Mouse (Mus musculus) liver, adult 2 months (tissue): ENCODE results near the gene Myh10. TPM values are rescaled to one million over a fixed set of nuclear protein-coding genes. Genes with fewer than 3 reads are reported as not detected.

Experiments
- DNase-seq: peaks from one replicate; pipeline ENCODE4 v3.0.0-alpha.2; 2011; ENCODE audit warnings: low read depth, low spot score; ENCODE audit errors: extremely low read depth
- H3K27ac ChIP-seq: fragments of 200-500 bp; replicated peaks from 2 replicates; pipeline ENCODE4 v1.5.1; 2012; ENCODE audit warnings: low read depth, mild to moderate bottlenecking, control low read depth, inconsistent platforms, low read length; ENCODE audit not compliant: insufficient read depth
- H3K27me3 ChIP-seq: fragments of 200-500 bp; 2 replicates; pipeline ENCODE4 v1.6.1; 2012; ENCODE audit warnings: mild to moderate bottlenecking, moderate library complexity, low read length, inconsistent platforms; ENCODE audit not compliant: control insufficient read depth, insufficient read depth
- H3K36me3 ChIP-seq: fragments of 200-500 bp; 2 replicates; pipeline ENCODE4 v1.6.1; 2012; ENCODE audit warnings: low read length, inconsistent platforms; ENCODE audit not compliant: control insufficient read depth, insufficient read depth
- H3K4me1 ChIP-seq: fragments of 200-500 bp; 2 replicates; pipeline ENCODE4 v1.6.1; 2011; ENCODE audit warnings: low read length; ENCODE audit not compliant: control insufficient read depth, insufficient read depth
- H3K4me3 ChIP-seq: fragments of 200-500 bp; 2 replicates; pipeline ENCODE4 v1.5.1; 2011; ENCODE audit warnings: low read depth, mild to moderate bottlenecking, control low read depth, low read length, moderate library complexity; ENCODE audit not compliant: insufficient read depth
- H3K79me2 ChIP-seq: fragments of 200-500 bp; 2 replicates; pipeline ENCODE4 v1.6.1; 2012; ENCODE audit warnings: inconsistent platforms, mild to moderate bottlenecking, low read length, moderate library complexity; ENCODE audit not compliant: control insufficient read depth, insufficient read depth
- H3K9ac ChIP-seq: fragments of 200-500 bp; 2 replicates; pipeline ENCODE4 v1.6.1; 2012; ENCODE audit warnings: low read depth, mild to moderate bottlenecking, control low read depth, inconsistent platforms, low read length
- CTCF ChIP-seq: fragments of 200-500 bp; IDR thresholded peaks from 2 replicates; pipeline ENCODE4 v1.5.1; 2011; ENCODE audit warnings: low read depth, low read length, control low read depth
- POLR2A ChIP-seq: fragments of 200-500 bp; IDR thresholded peaks from 2 replicates; pipeline ENCODE4 v1.6.1; 2011; ENCODE audit warnings: low read length, control low read depth; ENCODE audit not compliant: insufficient read depth; ENCODE audit errors: extremely low read depth
- WGBS: fragments of 180-500 bp; shearing (Covaris S2); methylation state at CpG from one replicate; pipeline ENCODE4 v1.1.7; 2018; 5-methylcytosine and 5-hydroxymethylcytosine counted together
- polyA plus RNA-seq: library from polyadenylated mRNA; depleted of rRNA; stranded (reverse); fragments of >200 nt; gene quantifications from 2 replicates; pipeline ENCODE4 v1.2.3, GENCODE M21; 2012
- total RNA-seq: library from RNA; depleted of rRNA; stranded (reverse); fragments of >200 nt; gene quantifications from 2 replicates; pipeline ENCODE4 v1.2.3, GENCODE M21; 2014

Gene Myh10
- total and polyA plus RNA-seq, 2 experiments: 4.4 to 7.5 TPM

DNA sequence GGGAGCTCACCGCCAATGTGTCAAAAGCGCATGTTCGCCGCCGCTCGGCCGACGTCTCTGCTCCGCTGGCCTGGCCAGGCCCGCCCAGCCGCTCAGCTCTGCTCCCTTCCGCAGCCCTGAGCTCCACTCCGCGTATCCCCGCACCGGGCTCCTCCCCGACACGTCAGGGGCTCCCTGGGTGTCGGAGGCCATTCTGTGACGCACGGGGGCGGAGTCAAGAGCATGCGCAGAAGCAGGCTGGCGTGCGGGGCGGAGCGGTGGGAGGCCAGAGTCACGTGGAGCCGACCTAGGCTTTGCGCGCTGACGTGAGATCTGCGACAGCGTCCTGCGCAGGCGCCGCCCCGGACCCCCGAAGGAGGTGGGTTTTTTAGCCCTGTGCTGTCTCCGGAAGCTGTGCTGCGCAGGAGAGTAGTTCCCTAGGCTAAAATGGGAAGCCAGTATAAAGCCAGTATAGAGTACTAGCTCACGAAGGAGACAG lies 161.6 kb downstream of the Myh10 start:
- peak overlapping the region; percentile 93 for H3K27ac ChIP-seq
- TF ChIP-seq CTCF (no peak), POLR2A (peak; percentile 96)
- H3K9ac ChIP-seq: peak overlapping the region; percentile 93
- peak; percentile 88 for DNase-seq
- peak overlapping the region; percentile 75 for H3K4me3 ChIP-seq
- under 1% methylated on average over 42 of the region's 42 CpGs for WGBS
- no peaks in the 10 kb centered on the region; the same call in 1 of the 2 replicates for H3K36me3 ChIP-seq
- H3K27me3 ChIP-seq: no peaks in the 10 kb centered on the region
- H3K4me1 ChIP-seq: peaks cover 31% of the 10 kb centered on the region
- peaks cover 19% of the 10 kb centered on the region for H3K79me2 ChIP-seq

DNA sequence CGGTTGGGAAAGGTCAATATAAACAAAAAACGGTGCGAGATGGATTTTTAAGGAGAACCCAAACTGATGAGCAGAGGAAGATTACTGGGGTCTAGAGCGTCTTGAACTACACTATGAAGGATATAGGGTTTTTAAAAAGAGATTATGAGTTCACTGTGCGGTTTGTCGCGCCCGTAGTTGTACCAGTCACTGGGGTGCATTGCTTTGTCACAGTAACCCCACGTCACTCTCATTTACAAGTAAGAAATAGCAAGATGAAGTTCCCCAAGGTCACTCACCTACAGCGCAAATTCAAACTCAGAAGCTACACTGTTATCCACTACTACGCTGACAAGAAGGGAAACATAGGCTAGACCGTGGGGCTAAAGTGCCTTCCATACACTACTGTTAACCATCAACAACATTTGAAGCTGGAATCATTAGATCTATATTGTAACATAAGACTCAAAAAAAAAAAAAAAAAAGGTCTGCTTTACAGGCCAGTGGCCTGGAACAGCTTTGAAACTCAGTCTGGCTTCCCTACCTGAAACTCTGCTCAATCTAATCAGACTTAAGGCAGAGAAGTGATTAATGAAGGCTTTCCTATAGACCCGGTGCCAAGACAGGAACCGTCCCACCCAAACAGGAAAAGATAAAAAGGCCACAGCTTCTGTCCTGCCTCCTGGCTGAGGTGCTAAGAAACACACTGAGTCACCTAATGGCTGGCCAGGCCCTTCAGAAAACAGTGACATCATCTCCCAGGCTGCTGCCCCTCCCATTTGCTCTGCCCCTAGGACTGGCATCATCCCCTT lies 162.4 kb downstream of the Myh10 start:
- peak; percentile 37 for DNase-seq
- peaks cover 28% of the 10 kb centered on the region for H3K4me1 ChIP-seq
- no peaks in the 10 kb centered on the region for H3K27me3 ChIP-seq
- no peak for TF ChIP-seq CTCF
- no peak for TF ChIP-seq POLR2A
- no peaks in the 10 kb centered on the region; the same call in 1 of the 2 replicates for H3K36me3 ChIP-seq
- peaks cover 16% of the 10 kb centered on the region; the same call in 1 of the 2 replicates for H3K79me2 ChIP-seq
- peak overlapping the region; percentile 58 for H3K4me3 ChIP-seq
- 30% methylated on average over 14 of the region's 14 CpGs for WGBS
- peak overlapping the region; percentile 32 for H3K9ac ChIP-seq
- peak overlapping the region; percentile 82 for H3K27ac ChIP-seq

DNA sequence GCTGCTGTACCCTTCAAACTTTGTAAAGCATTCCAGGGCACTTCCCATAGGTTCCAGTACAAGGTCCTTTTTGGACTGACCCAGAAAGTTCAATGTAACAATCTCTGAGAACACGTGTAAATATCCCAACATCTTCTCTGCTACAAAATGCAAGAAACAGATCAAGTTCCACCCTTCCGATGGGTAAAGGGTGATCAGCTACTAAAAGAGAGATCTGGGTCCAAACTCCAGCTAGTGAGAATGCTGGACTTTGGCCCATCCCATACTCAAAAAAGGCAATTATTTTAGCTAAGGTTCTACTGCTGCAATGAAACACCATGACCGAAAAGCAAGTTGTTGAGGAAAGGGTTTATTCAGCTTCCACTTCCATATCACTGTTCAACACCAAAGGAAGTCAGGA lies 163.3 kb downstream of the Myh10 start:
- peaks cover 24% of the 10 kb centered on the region for H3K4me1 ChIP-seq
- WGBS: 34% methylated on average over 3 of the region's 3 CpGs
- peak overlapping the region; percentile 82 for H3K27ac ChIP-seq

DNA sequence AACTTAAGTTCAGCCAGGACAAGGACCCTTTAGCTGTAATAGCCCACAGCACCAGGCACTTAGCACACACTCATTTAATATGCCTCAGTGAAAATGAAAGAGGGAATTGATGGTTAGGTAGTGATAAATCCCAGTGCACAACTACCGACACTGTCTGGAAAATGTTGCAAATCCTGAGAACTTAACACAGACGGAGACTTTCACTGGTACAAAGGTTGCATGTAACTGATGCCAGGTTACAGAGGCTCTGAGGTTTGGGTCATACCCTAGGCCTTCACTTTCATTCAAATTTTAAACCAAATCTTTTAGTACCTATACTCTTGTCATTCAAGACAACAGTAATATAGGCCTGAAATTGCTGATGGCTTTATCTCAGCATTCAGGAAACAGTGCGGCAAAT lies 166.0 kb downstream of the Myh10 start:
- Histone ChIP-seq H3K27ac (no peak overlapping the region), H3K4me3 (no peak overlapping the region), H3K9ac (no peak overlapping the region), H3K4me1 (peaks cover 16% of the 10 kb centered on the region), H3K27me3 (no peaks in the 10 kb centered on the region), H3K36me3 (no peaks in the 10 kb centered on the region), H3K79me2 (no peaks in the 10 kb centered on the region)
- peak; percentile 85 for DNase-seq
- TF ChIP-seq CTCF: no peak
- WGBS: 46% methylated on average over 3 of the region's 3 CpGs

More for the DNA sequence above, 163.3 kb downstream of the Myh10 start:
- Histone ChIP-seq H3K4me3 (no peak overlapping the region), H3K36me3 (no peaks in the 10 kb centered on the region), H3K27me3 (no peaks in the 10 kb centered on the region), H3K9ac (no peak overlapping the region), H3K79me2 (peaks cover 11% of the 10 kb centered on the region; the same call in 1 of the 2 replicates)
- peak; percentile 73 for DNase-seq
- TF ChIP-seq POLR2A (no peak), CTCF (no peak)

DNA sequence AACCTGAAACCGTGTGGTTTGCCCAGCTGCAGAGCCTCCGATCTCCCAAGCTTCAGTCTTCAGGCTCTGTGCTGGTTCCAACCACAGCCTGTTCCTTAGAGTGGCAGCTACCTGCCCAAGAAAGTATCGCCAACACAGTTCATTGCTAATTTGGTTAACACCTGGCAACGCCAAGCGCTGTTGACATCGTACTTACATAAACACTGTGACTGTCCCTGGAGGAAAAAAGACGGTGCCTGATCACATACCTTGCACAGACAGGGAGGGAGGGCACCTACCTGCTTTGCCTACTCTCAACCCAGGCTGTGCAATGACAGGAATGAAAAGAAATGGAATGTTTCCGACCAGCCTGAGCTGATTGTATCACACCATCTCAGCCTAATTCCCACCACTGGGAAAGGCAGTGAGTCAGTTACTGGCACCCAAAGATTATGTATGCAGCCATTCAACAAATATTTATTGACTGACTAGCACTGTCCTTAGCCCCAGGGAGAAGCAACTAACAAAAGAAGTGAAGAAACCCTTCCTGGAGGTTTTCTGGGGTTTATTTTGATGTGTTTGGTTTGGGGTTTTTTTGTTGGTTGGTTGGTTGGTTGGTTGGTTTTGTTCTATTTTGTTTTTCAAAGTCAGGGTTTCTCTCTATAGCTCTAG lies 168.7 kb downstream of the Myh10 start:
- 50% methylated on average over 8 of the region's 8 CpGs for WGBS

More for the DNA sequence above, 168.7 kb downstream of the Myh10 start:
- no peak overlapping the region for H3K27ac ChIP-seq
- TF ChIP-seq POLR2A (no peak), CTCF (no peak)
- peak; percentile 51 for DNase-seq
- H3K27me3 ChIP-seq: no peaks in the 10 kb centered on the region
- H3K4me3 ChIP-seq: no peak overlapping the region
- no peak overlapping the region for H3K9ac ChIP-seq
- peaks cover 6% of the 10 kb centered on the region for H3K4me1 ChIP-seq
- H3K79me2 ChIP-seq: no peaks in the 10 kb centered on the region
- H3K36me3 ChIP-seq: no peaks in the 10 kb centered on the region
